Mouse (Mus musculus): ENCODE data around the gene Gprin3.

GRCm38 (mm10) chr6:59435906-59436305, 9.8 kb upstream of the Gprin3 start:
- TF ChIP-seq ZC3H11A (IDR thresholded peaks at IDR 0.05; ENCODE audit: borderline replicate concordance, low read depth, low read length) (no peak), HCFC1 (IDR thresholded peaks at IDR 0.05; ENCODE audit: borderline replicate concordance, insufficient read depth, low read length) (no peak), MAFK (IDR thresholded peaks at IDR 0.05; ENCODE audit: insufficient read depth, low read depth, low read length) (no peak)
